ENCODE assay signal across 9 mouse cellular contexts in the genomic region with DNA sequence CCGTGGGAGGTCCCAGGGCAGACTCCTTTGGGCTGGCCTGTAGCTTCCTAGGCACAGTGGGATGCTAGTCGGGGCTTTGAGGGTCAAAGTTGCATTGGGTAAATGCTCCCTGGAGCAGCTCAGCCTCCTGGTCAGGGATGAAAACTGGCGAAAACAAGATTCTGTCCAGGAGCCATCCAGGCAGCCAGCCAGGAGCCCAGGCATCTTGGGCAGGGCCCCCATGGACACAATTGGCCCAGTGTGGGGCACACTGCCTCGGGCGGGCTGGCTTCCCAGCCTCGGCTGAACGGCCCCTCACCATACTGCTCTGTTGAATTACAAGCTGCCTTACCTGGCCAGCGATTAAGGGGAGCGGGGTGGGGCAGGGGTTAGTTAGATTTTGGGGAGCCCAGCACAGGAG.
A peak's percentile ranks its signal among the peaks of the same experiment; 100 is the strongest.
DNase-seq lines count a peak whose midpoint lies in the region; ATAC-seq lines count a peak whose summit lies in the region.
"Had no signal": no experiment of that assay in that cellular context is flagged by ENCODE, and none has a peak within 500 bp of the region (broad histone marks: within the 10 kb centered on the region; RNA-seq: fewer than 3 reads in every experiment).

No protein-coding gene starts in this region.

- H3K9me3 ChIP-seq in limb, embryonic 12.5 days = peaks cover 4% of the 10 kb centered on the region; the same call in 1 of the 2 replicates
- no peaks in the 10 kb centered on the region for H3K9me3 ChIP-seq in limb, embryonic 10.5 days (replicated peaks)
- no peaks in the 10 kb centered on the region for H3K9me3 ChIP-seq in limb, embryonic 15.5 days
- no peaks in the 10 kb centered on the region for H3K9me3 ChIP-seq in intestine, embryonic 16.5 days (ENCODE audit: control insufficient read depth, low read length)

- no peaks in the 10 kb centered on the region for H3K27me3 ChIP-seq in limb, embryonic 12.5 days
- no peaks in the 10 kb centered on the region for H3K27me3 ChIP-seq in limb, embryonic 10.5 days (ENCODE audit: low read depth, poor library complexity, severe bottlenecking)
- H3K27me3 ChIP-seq in limb, embryonic 15.5 days = no peaks in the 10 kb centered on the region
- H3K27me3 ChIP-seq in intestine, embryonic 16.5 days (replicated peaks; ENCODE audit: control insufficient read depth, insufficient read depth, low read length) = no peaks in the 10 kb centered on the region

- no peak overlapping the region for H3K4me2 ChIP-seq in limb, embryonic 12.5 days
- H3K4me2 ChIP-seq in limb, embryonic 15.5 days = no peak overlapping the region
- H3K4me2 ChIP-seq in intestine, embryonic 16.5 days (ENCODE audit: low read depth, low read length) = no peak overlapping the region

- WGBS in limb, embryonic 12.5 days = 79% methylated on average over 9 of the region's 9 CpGs
- WGBS in limb, embryonic 10.5 days = 84% methylated on average over 9 of the region's 9 CpGs
- 71% methylated on average over 9 of the region's 9 CpGs for WGBS in limb, embryonic 15.5 days
- 80% methylated on average over 9 of the region's 9 CpGs for WGBS in intestine, embryonic 16.5 days

- no peak overlapping the region for H3K9ac ChIP-seq in limb, embryonic 12.5 days (replicated peaks)
- H3K9ac ChIP-seq in limb, embryonic 15.5 days = no peak overlapping the region
- no peak overlapping the region for H3K9ac ChIP-seq in intestine, embryonic 16.5 days (ENCODE audit: low read depth, low read length)

- DNase-seq in cerebellum, postnatal 25 days = peak; percentile 38 to 59
- DNase-seq in cerebellum, adult 9-11 months = no peak
- DNase-seq in limb, embryonic 10.5 days (ENCODE audit: low spot score) = no peak
- peak; percentile 70 for DNase-seq in kidney, adult 9 months
- DNase-seq in c-Kit-positive CD71-positive TER-119-positive erythroid progenitor cells, embryonic 14.5 days (ENCODE audit: low spot score) = no peak

- peaks cover 23% of the 10 kb centered on the region for H3K4me1 ChIP-seq in limb, embryonic 12.5 days (replicated peaks)
- peaks cover 37% of the 10 kb centered on the region for H3K4me1 ChIP-seq in limb, embryonic 10.5 days
- peaks cover 42% of the 10 kb centered on the region for H3K4me1 ChIP-seq in limb, embryonic 15.5 days
- peaks cover 11% of the 10 kb centered on the region for H3K4me1 ChIP-seq in intestine, embryonic 16.5 days (ENCODE audit: control insufficient read depth, insufficient read depth, low read length)

- H3K27ac ChIP-seq in limb, embryonic 12.5 days = 0 out of 2 replicates have a peak overlapping the region, but pooled peaks have one; percentile 35
- no peak overlapping the region; the same call in 1 of the 2 replicates for H3K27ac ChIP-seq in limb, embryonic 10.5 days
- H3K27ac ChIP-seq in limb, embryonic 15.5 days = 0 out of 2 replicates have a peak overlapping the region, but pooled peaks have one; percentile 27
- H3K27ac ChIP-seq in intestine, embryonic 16.5 days (ENCODE audit: low read length) = no peak overlapping the region

- ATAC-seq in limb, embryonic 12.5 days (ENCODE audit: insufficient number of reproducible peaks, insufficient read depth, low FRiP score, low TSS enrichment, low read depth) = no peak
- ATAC-seq in limb, embryonic 15.5 days (ENCODE audit: insufficient number of reproducible peaks, low FRiP score, low TSS enrichment, low read depth) = no peak; the same call in 1 of the 2 replicates
- no peak; the same call in 1 of the 2 replicates for ATAC-seq in intestine, embryonic 16.5 days
- ATAC-seq: CD4-positive, CD25-positive, alpha-beta regulatory T cell, adult 4 months had no signal

- H3K4me3 ChIP-seq in limb, embryonic 12.5 days (replicated peaks) = no peak overlapping the region
- no peak overlapping the region for H3K4me3 ChIP-seq in limb, embryonic 10.5 days
- no peak overlapping the region for H3K4me3 ChIP-seq in limb, embryonic 15.5 days
- no peak overlapping the region for H3K4me3 ChIP-seq in intestine, embryonic 16.5 days (ENCODE audit: low read length)

- no peaks in the 10 kb centered on the region; the same call in 1 of the 2 replicates for H3K36me3 ChIP-seq in limb, embryonic 12.5 days
- H3K36me3 ChIP-seq in limb, embryonic 10.5 days = no peaks in the 10 kb centered on the region
- no peaks in the 10 kb centered on the region for H3K36me3 ChIP-seq in limb, embryonic 15.5 days
- no peaks in the 10 kb centered on the region for H3K36me3 ChIP-seq in intestine, embryonic 16.5 days (ENCODE audit: control insufficient read depth, insufficient read depth, low read length)

Comparison
In these comparisons a context has a peak if more than half of its experiments do, and no peak if none do; other contexts are left out.
1. DNase-seq: peak in cerebellum, postnatal 25 days (2 of 2) and kidney, adult 9 months (single experiment); none in cerebellum, adult 9-11 months (single experiment), limb, embryonic 10.5 days (single experiment) and c-Kit-positive CD71-positive TER-119-positive erythroid progenitor cells, embryonic 14.5 days (single experiment).
2. H3K27ac ChIP-seq: peak in limb, embryonic 12.5 days (single experiment) and limb, embryonic 15.5 days (single experiment); none in limb, embryonic 10.5 days (single experiment) and intestine, embryonic 16.5 days (single experiment).